Mouse (Mus musculus) layer of hippocampus, adult 9-11 months (tissue): ENCODE results near the gene Sos1.
A peak's percentile ranks its signal among the peaks of the same experiment; 100 is the strongest.
"Not testable (repeated sequence)": the region's sequence is repeated elsewhere in the genome, so short reads cannot be mapped to it uniquely, and the experiment has no call there.

ENCODE experiments used
- DNase-seq: peaks from one replicate; pipeline ENCODE4 v3.0.0; 2022

Sos1 gene

GRCm38 (mm10) chr17:80411182-80411581, 69.1 kb downstream of the Sos1 start:
- no peak for DNase-seq

- DNase-seq, result no peak
Measured at GRCm38 (mm10) chr17:80398243-80398642, 82.0 kb downstream of the Sos1 start.

GRCm38 (mm10) chr17:80391423-80392403, 88.5 kb downstream of the Sos1 start:
- peak; percentile 16 for DNase-seq

GRCm38 (mm10) chr17:80390024-80390423, 90.2 kb downstream of the Sos1 start:
- DNase-seq, result no peak

GRCm38 (mm10) chr17:80385671-80386070, 94.6 kb downstream of the Sos1 start:
- no peak for DNase-seq

GRCm38 (mm10) chr17:80378386-80378785, 101.9 kb downstream of the Sos1 start:
- not testable (repeated sequence) for DNase-seq

- DNase-seq, result no peak
Measured at GRCm38 (mm10) chr17:80373726-80374096, 106.5 kb downstream of the Sos1 start.

- DNase-seq, result peak; percentile 92
Measured at GRCm38 (mm10) chr17:80372989-80373725, 107.1 kb downstream of the Sos1 start, which contains the start of gene Gm10190. Gene Gm10190 (minus strand): TSS chr17:80373541.

- no peak for DNase-seq
Measured at GRCm38 (mm10) chr17:80368606-80369005, 111.6 kb downstream of the Sos1 start.

GRCm38 (mm10) chr17:80367276-80367675, 113.0 kb downstream of the Sos1 start:
- DNase-seq, result no peak

- no peak for DNase-seq
Measured at GRCm38 (mm10) chr17:80360245-80360644, 120.0 kb downstream of the Sos1 start.

- DNase-seq, result no peak
Measured at GRCm38 (mm10) chr17:80347234-80347633, 133.0 kb downstream of the Sos1 start.

GRCm38 (mm10) chr17:80346591-80347125, 133.6 kb downstream of the Sos1 start:
- DNase-seq, result no peak

GRCm38 (mm10) chr17:80345277-80345676, 135.0 kb downstream of the Sos1 start:
- DNase-seq, result no peak
